Mouse (Mus musculus) liver, embryonic 14.5 days (tissue): Measurements from ENCODE around the gene Cacnb2.

Experiments used
- CTCF ChIP-seq: IDR thresholded peaks from 2 replicates; pipeline ENCODE4 v1.5.1; 2016; ENCODE audit warnings: antibody characterized with exemption, low read depth, control low read depth
- EP300 ChIP-seq: IDR thresholded peaks from 2 replicates; pipeline ENCODE4 v1.6.1; 2016; ENCODE audit warnings: antibody characterized with exemption, low read depth

DNA sequence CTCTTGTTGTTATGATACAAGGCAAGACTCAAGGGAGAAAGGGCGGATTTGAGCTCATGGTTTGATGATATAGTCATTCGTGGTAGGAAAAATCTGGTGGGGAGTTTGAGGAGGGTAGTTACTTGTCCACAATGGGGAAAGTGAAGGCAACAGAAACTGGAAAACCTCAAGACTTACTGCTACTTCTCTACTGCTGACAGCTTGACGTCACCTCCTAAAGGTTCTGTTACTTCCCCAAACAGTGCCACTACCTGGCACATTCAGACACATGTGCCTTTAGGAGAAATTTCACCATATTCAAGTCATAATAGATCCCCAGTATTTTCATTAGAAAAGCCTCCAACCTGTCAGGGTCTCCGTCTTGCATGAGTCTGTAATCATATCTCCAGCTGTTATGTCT, 167.7 kb downstream of the Cacnb2 start:
- no peak for TF ChIP-seq CTCF
- no peak for TF ChIP-seq EP300
